Mouse (Mus musculus): ENCODE data around the gene Plekhh2. TPM values are rescaled to one million over a fixed set of nuclear protein-coding genes. Genes with fewer than 3 reads are reported as not detected.

The Plekhh2 gene
- polyA plus RNA-seq, 2 experiments from 2014 or later: not detected

DNA sequence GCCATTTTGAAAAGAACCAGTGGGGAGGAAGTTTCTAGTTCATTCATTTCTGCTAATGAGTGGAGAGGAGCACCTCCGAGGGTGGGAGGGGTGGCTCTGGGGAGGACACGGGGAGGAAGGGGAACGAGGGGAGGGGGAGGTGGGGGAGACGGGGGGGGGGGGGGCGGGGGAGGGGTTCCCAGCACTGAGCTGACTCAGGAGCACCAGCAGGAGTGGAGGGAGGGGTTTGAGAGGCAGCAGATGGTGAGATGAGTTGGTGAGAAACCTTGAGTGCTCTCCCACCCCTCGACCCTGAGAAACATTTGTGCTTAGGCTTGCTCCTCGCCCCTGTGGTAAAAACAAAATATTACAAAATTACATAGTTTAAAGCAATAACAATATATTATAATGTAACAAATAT, 134.2 kb downstream of the Plekhh2 start:
- ATAC-seq: no peak

DNA sequence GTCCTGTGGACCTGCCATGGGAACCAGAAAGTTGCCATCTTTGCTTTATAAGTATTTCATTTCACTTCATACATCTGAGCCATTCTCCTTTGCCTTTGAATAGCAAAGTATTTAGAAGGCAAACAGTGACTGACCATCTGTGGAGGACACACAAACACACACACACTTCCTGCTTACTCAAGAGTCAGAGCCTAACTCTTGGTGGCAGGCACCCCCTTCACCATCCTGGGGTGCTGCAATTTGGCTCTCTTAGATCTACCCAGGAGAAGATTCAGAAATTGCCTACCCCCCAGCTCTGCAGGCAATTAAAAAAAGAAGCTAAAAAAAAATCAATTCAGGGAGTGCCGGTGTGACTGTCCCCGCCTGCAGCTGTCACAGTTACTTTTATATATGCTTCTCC, 134.8 kb downstream of the Plekhh2 start:
- no peak for ATAC-seq

DNA sequence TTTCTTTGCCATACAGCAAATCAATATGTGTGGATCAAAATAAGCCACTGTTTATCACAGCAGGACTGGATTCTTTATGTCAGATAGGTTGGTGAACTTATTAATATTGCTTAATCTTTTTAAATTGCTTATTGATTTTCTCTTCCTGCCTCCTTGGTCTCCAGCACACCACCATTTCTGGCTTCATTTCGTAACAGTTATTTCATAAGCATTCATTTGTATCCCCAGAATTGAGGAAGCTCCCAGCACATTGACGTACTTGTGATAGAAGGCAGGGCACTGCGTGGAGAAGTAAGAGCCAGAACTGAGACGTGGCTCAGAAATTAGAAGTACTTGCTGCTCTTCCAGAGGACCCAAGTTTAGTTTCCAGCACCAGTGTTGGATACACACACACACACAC, 135.9 kb downstream of the Plekhh2 start:
- ATAC-seq: no peak

- ATAC-seq: no peak
Observed at GRCm38 (mm10) chr17:84650302-84651017, 138.8 kb downstream of the Plekhh2 start.

- ATAC-seq: no peak
Observed at GRCm38 (mm10) chr17:84653544-84653943, 141.8 kb downstream of the Plekhh2 start.

- ATAC-seq: no peak
Observed at GRCm38 (mm10) chr17:84656205-84656604, 144.5 kb downstream of the Plekhh2 start.

- ATAC-seq: no peak
Observed at GRCm38 (mm10) chr17:84656653-84657421, 145.1 kb downstream of the Plekhh2 start.

GRCm38 (mm10) chr17:84657422-84657732, 145.7 kb downstream of the Plekhh2 start:
- ATAC-seq: no peak

- no peak for ATAC-seq
Observed at GRCm38 (mm10) chr17:84657782-84658181, 146.1 kb downstream of the Plekhh2 start.

DNA sequence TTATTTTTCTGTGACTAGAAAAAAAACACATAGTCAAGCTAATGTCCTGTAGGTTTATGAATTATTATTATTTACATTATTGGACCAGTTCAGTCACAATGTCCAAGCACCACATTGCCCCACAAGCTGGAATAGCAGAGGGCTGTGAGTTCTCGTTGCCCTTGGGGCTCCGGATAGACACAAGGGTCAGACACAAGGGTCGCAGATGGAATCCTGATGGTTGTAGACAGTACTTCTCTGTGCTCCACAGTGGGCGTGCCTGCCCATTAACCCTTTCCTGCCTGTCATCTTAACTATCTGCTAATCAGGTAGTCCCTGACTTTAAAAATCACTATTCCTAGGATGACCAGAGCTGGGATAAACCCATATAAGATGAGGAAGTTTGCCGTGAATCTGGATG, 146.5 kb downstream of the Plekhh2 start:
- no peak for ATAC-seq

GRCm38 (mm10) chr17:84658951-84659350, 147.3 kb downstream of the Plekhh2 start:
- no peak for ATAC-seq

GRCm38 (mm10) chr17:84665053-84665452, 153.4 kb downstream of the Plekhh2 start:
- ATAC-seq: no peak

DNA sequence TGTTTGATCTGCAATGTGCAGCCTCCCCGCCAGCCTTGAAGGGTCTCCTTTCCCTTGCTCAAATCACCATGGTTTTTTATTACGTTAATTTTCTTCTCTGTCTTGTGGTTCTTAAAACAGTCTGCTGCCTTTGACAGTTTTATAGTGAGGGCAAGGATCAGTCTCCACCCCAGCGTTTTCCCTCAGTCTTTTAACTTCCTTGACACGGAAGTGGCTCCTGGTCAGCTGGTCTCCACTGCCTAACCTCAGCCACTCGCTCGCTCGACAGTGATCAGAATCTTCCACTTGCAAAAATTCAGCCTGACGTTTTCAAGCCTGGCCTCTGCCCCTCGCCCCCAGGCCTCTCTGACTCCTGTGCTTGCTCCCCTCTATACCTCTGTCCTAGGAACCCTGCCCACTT, 154.0 kb downstream of the Plekhh2 start:
- ATAC-seq: no peak

GRCm38 (mm10) chr17:84667848-84668247, 156.2 kb downstream of the Plekhh2 start:
- ATAC-seq: no peak

Other genes with a start within 250 kb of the Plekhh2 start
- 100 to 1,000 TPM in 1 of 2 experiments, 10 to 100 TPM in 1; 83.1 to 129 TPM for gene Thada, start 45.7 kb upstream of the Plekhh2 start, polyA plus RNA-seq (2017; shearing (Covaris generic))
- gene Dync2li1, start 114.6 kb downstream of the Plekhh2 start, polyA plus RNA-seq (2017; shearing (Covaris generic)): 1 to 10 TPM; 1.1 to 2.0 TPM
- gene Abcg8, start 164.4 kb downstream of the Plekhh2 start, polyA plus RNA-seq (2017; shearing (Covaris generic)): not detected
- gene Abcg5, start 171.1 kb downstream of the Plekhh2 start, polyA plus RNA-seq (2017; shearing (Covaris generic)): not detected